Comparison of ENCODE assay signal across 36 mouse cellular contexts in the genomic region with DNA sequence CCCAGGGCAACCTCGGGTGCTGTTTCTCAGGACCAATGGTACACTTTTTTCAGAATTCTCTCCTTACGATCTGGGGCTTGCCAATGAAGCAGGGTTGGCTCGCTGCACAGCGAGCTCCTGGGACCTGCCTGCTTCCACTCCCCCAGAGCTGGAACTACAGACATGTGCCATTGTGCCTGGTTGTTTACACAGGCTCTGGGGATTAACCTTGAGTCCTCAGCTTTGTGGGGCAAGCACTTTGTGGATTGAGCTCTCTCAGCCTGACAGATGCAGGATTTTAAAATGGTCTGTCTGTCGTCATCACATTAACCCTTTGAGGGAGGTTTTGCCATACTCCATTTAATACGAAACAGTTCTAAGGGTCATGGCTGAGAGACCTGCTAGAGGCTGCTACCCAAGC. TPM values are rescaled to one million over a fixed set of nuclear protein-coding genes. Genes with fewer than 3 reads are reported as not detected.
DNase-seq lines count a peak whose midpoint lies in the region; ATAC-seq and TF ChIP-seq lines count a peak whose summit lies in the region.
"Had no signal": no experiment of that assay in that cellular context is flagged by ENCODE, and none has a peak within 500 bp of the region (broad histone marks: within the 10 kb centered on the region; RNA-seq: fewer than 3 reads in every experiment).

No protein-coding gene starts in this region.

- no peak for TF ChIP-seq POLR2A in myocyte (IDR thresholded peaks at IDR 0.05; ENCODE audit: insufficient read length, low read depth)

- H3K27ac ChIP-seq in hindbrain, postnatal 0 days = no peak overlapping the region
- H3K27ac ChIP-seq in hindbrain, embryonic 11.5 days (ENCODE audit: low read depth, low read length) = no peak overlapping the region
- H3K27ac ChIP-seq: forebrain, embryonic 15.5 days; heart, adult 2 months; hindbrain, embryonic 13.5 days; limb, embryonic 15.5 days; liver, embryonic 14.5 days; lung, embryonic 15.5 days had no signal

- H3K4me2 ChIP-seq in hindbrain, postnatal 0 days (ENCODE audit: low read depth, low read length) = no peak overlapping the region
- no peak overlapping the region for H3K4me2 ChIP-seq in hindbrain, embryonic 11.5 days (replicated peaks; ENCODE audit: low read depth, low read length)
- no peak overlapping the region for H3K4me2 ChIP-seq in myocyte (ENCODE audit: low read depth)
- H3K4me2 ChIP-seq: forebrain, embryonic 15.5 days; hindbrain, embryonic 13.5 days; limb, embryonic 15.5 days; lung, embryonic 15.5 days had no signal

- no peak overlapping the region for H3K9ac ChIP-seq in hindbrain, postnatal 0 days (replicated peaks; ENCODE audit: low read length)
- no peak overlapping the region for H3K9ac ChIP-seq in hindbrain, embryonic 11.5 days (ENCODE audit: low read depth, low read length)
- H3K9ac ChIP-seq: forebrain, embryonic 15.5 days; hindbrain, embryonic 13.5 days; limb, embryonic 15.5 days; liver, embryonic 14.5 days; lung, embryonic 15.5 days had no signal

- no peaks in the 10 kb centered on the region for H3K4me1 ChIP-seq in hindbrain, postnatal 0 days (ENCODE audit: insufficient read depth, low read length)
- H3K4me1 ChIP-seq in hindbrain, embryonic 11.5 days (replicated peaks; ENCODE audit: control insufficient read depth, insufficient read depth, low read length) = no peaks in the 10 kb centered on the region
- H3K4me1 ChIP-seq: forebrain, embryonic 15.5 days; hindbrain, embryonic 13.5 days; limb, embryonic 15.5 days had no signal

- H3K4me3 ChIP-seq in hindbrain, postnatal 0 days (ENCODE audit: low read length) = no peak overlapping the region
- no peak overlapping the region for H3K4me3 ChIP-seq in hindbrain, embryonic 11.5 days (ENCODE audit: low read depth, low read length)
- H3K4me3 ChIP-seq in myocyte = no peak overlapping the region
- H3K4me3 ChIP-seq: erythroblast, embryonic 14.5 days; forebrain, embryonic 15.5 days; heart, adult 2 months; hindbrain, embryonic 13.5 days; limb, embryonic 15.5 days; lung, embryonic 15.5 days had no signal

- DNase-seq in hindbrain, postnatal 0 days (ENCODE audit: low spot score) = no peak
- no peak for DNase-seq in hindbrain, embryonic 11.5 days (ENCODE audit: low spot score)
- peak; percentile 75 for DNase-seq in retina, adult 2 months (ENCODE audit: low read depth, low spot score)
- no peak for DNase-seq in retina, embryonic 14.5 days (ENCODE audit: low spot score)
- DNase-seq in testis, postnatal 10 days (ENCODE audit: low spot score) = no peak
- no peak for DNase-seq in gastrocnemius, postnatal 25 days
- DNase-seq: adrenal gland, adult 2 months; cerebellum, adult 18-20 months; cerebellum, postnatal 25 days; gastrocnemius, postnatal 14 days; heart, adult 2 months; kidney, adult 18-20 months; kidney, postnatal 4 days; lung, postnatal 4 days; right cerebral cortex, postnatal 25 days; spleen, adult 18-20 months; thymus, adult 2 months; thymus, postnatal 4 days had no signal

- no peaks in the 10 kb centered on the region for H3K9me3 ChIP-seq in hindbrain, postnatal 0 days (ENCODE audit: low read length)
- H3K9me3 ChIP-seq in hindbrain, embryonic 11.5 days (ENCODE audit: control insufficient read depth, low read length) = no peaks in the 10 kb centered on the region
- H3K9me3 ChIP-seq: forebrain, embryonic 15.5 days; hindbrain, embryonic 13.5 days; limb, embryonic 15.5 days; lung, embryonic 15.5 days had no signal

- TF ChIP-seq CTCF in hindbrain, postnatal 0 days (IDR thresholded peaks at IDR 0.05; ENCODE audit: low read depth) = no peak

- whole genome bisulfite sequencing in hindbrain, postnatal 0 days = 50% methylated on average over 6 of the region's 6 CpGs
- WGBS in hindbrain, embryonic 11.5 days = 60% methylated on average over 6 of the region's 6 CpGs

- no peaks in the 10 kb centered on the region for H3K27me3 ChIP-seq in hindbrain, postnatal 0 days (ENCODE audit: insufficient read depth, low read length)
- no peaks in the 10 kb centered on the region for H3K27me3 ChIP-seq in hindbrain, embryonic 11.5 days (ENCODE audit: control insufficient read depth, insufficient read depth, low read length)
- peaks cover 45% of the 10 kb centered on the region for H3K27me3 ChIP-seq in myocyte (ENCODE audit: control insufficient read depth, insufficient read depth, insufficient read length)
- H3K27me3 ChIP-seq: forebrain, embryonic 15.5 days; hindbrain, embryonic 13.5 days; limb, embryonic 15.5 days; lung, embryonic 15.5 days had no signal

- H3K79me2 ChIP-seq in myocyte (ENCODE audit: control insufficient read depth, insufficient read depth) = no peaks in the 10 kb centered on the region

- no peaks in the 10 kb centered on the region for H3K36me3 ChIP-seq in hindbrain, postnatal 0 days (ENCODE audit: insufficient read depth, low read length)
- no peaks in the 10 kb centered on the region for H3K36me3 ChIP-seq in hindbrain, embryonic 11.5 days (ENCODE audit: control insufficient read depth, insufficient read depth, low read length)
- peaks cover 7% of the 10 kb centered on the region for H3K36me3 ChIP-seq in myocyte (ENCODE audit: control insufficient read depth, insufficient read depth)
- H3K36me3 ChIP-seq: forebrain, embryonic 15.5 days; hindbrain, embryonic 13.5 days; limb, embryonic 15.5 days; lung, embryonic 15.5 days had no signal

- H3ac ChIP-seq in myocyte (ENCODE audit: control insufficient read depth, insufficient read length) = no peak overlapping the region

- peak; percentile 35; the same call in 1 of the 2 replicates for ATAC-seq in hindbrain, postnatal 0 days
- no peak for ATAC-seq in hindbrain, embryonic 11.5 days (ENCODE audit: low FRiP score)
- ATAC-seq: forebrain, embryonic 15.5 days; inflammation-experienced regulatory T-cells, adult 6 months had no signal

TF ChIP-seq in myocyte, 11 proteins besides CTCF, POLR2A, EP300 and RAD21:
- peak in 2 of 3 experiments; percentile 47 to 56 for TF ChIP-seq MYOG (IDR thresholded peaks at IDR 0.05; ENCODE audit: control insufficient read depth in 1 of 3, insufficient read depth in 1 of 3, insufficient read length in 2 of 3, low read depth in 2 of 3)
- TF ChIP-seq SRF (IDR thresholded peaks at IDR 0.05; ENCODE audit: control insufficient read depth, insufficient read length, low read depth) = no peak
- no peak for TF ChIP-seq USF1 (IDR thresholded peaks at IDR 0.05; ENCODE audit: low read depth)
- TF ChIP-seq TCF3 (IDR thresholded peaks at IDR 0.05; ENCODE audit: insufficient read length, low read depth) = no peak
- peak in 1 of 3 experiments; percentile 12 for TF ChIP-seq MYOD1 (IDR thresholded peaks at IDR 0.05; ENCODE audit: control insufficient read depth in 1 of 3, insufficient read length in 2 of 3, low read depth in 2 of 3)
- TF ChIP-seq REST (IDR thresholded peaks at IDR 0.05; ENCODE audit: insufficient read depth, insufficient read length) = no peak

RNA-seq across cellular contexts. Expression of a gene that starts 8.2 kb away (rescaled TPM):
- under 0.01 and 0.22 TPM in 2 replicates for total RNA-seq in hindbrain, postnatal 0 days (2014; rRNA removed)
- 0.04 TPM in 1 of 2 replicates, not detected in the other for polyA plus RNA-seq in hindbrain, postnatal 0 days (2015; fragmentation: Nextera tagmentation; extraction: Ambion mirVana)
- 0.05 TPM in 1 of 2 replicates, not detected in the other for polyA plus RNA-seq in hindbrain, embryonic 11.5 days (2014; fragmentation: Nextera tagmentation; extraction: Ambion mirVana)
- 15.3 TPM for polyA plus RNA-seq in myocyte (2012; fragmentation: generic; extraction: Trizol)
- total RNA-seq in gastrocnemius, postnatal 25 days (2021) = 100 to 1,000 TPM; 310 to 342 TPM
- total RNA-seq: left cerebral cortex, adult 18-20 months; left cerebral cortex, postnatal 25 days had no signal
- polyA plus RNA-seq: erythroblast, embryonic 14.5 days; forebrain, embryonic 15.5 days; neural tube, embryonic 14.5 days had no signal

RNA-seq across cellular contexts. Expression of a gene that starts 20.4 kb away (rescaled TPM):
- not detected in 2 replicates for total RNA-seq in hindbrain, postnatal 0 days (2014; rRNA removed)
- not detected in 2 replicates for polyA plus RNA-seq in hindbrain, postnatal 0 days (2015; fragmentation: Nextera tagmentation; extraction: Ambion mirVana)
- polyA plus RNA-seq in hindbrain, embryonic 11.5 days (2014; fragmentation: Nextera tagmentation; extraction: Ambion mirVana) = not detected in 2 replicates
- polyA plus RNA-seq in myocyte (2012; fragmentation: generic; extraction: Trizol) = 0.32 TPM
- total RNA-seq in gastrocnemius, postnatal 25 days (2021) = 1 to 10 TPM; 7.0 to 8.0 TPM
- total RNA-seq: adrenal gland, adult 2 months; adrenal gland, postnatal 4 days; left cerebral cortex, adult 18-20 months; left cerebral cortex, postnatal 25 days; megakaryocyte-erythroid progenitor cell, adult 5-6 weeks; MEL had no signal
- polyA plus RNA-seq: adrenal gland, adult 2 months; C2C12; erythroblast, embryonic 14.5 days; forebrain, embryonic 15.5 days; hindbrain, embryonic 13.5 days; liver, embryonic 14.5 days; neural tube, embryonic 14.5 days had no signal

RNA-seq across cellular contexts. Expression of a gene that starts 30.3 kb away (rescaled TPM):
- 0.25 and 0.63 TPM in 2 replicates for total RNA-seq in hindbrain, postnatal 0 days (2014; rRNA removed)
- 1.3 and 1.7 TPM in 2 replicates for polyA plus RNA-seq in hindbrain, postnatal 0 days (2015; fragmentation: Nextera tagmentation; extraction: Ambion mirVana)
- polyA plus RNA-seq in hindbrain, embryonic 11.5 days (2014; fragmentation: Nextera tagmentation; extraction: Ambion mirVana) = 0.91 and 1.9 TPM in 2 replicates
- polyA plus RNA-seq in myocyte (2012; fragmentation: generic; extraction: Trizol) = not detected
- under 1 TPM; 0.51 to 0.70 TPM for total RNA-seq in gastrocnemius, postnatal 25 days (2021)
- total RNA-seq: left cerebral cortex, adult 18-20 months had no signal
- polyA plus RNA-seq: C2C12 had no signal

RNA-seq across cellular contexts. Expression of a gene that starts 43.0 kb away (rescaled TPM):
- total RNA-seq in hindbrain, postnatal 0 days (2014; rRNA removed) = 3.8 and 11.4 TPM in 2 replicates
- polyA plus RNA-seq in hindbrain, postnatal 0 days (2015; fragmentation: Nextera tagmentation; extraction: Ambion mirVana) = 8.4 TPM in 2 replicates
- 17.0 and 19.1 TPM in 2 replicates for polyA plus RNA-seq in hindbrain, embryonic 11.5 days (2014; fragmentation: Nextera tagmentation; extraction: Ambion mirVana)
- polyA plus RNA-seq in myocyte (2012; fragmentation: generic; extraction: Trizol) = not detected
- total RNA-seq in gastrocnemius, postnatal 25 days (2021) = 1 to 10 TPM; 4.3 to 7.2 TPM
- polyA plus RNA-seq: C2C12 had no signal

RNA-seq across cellular contexts. Expression of a gene that starts 43.2 kb away (rescaled TPM):
- not detected in 2 replicates for total RNA-seq in hindbrain, postnatal 0 days (2014; rRNA removed)
- not detected in 2 replicates for polyA plus RNA-seq in hindbrain, postnatal 0 days (2015; fragmentation: Nextera tagmentation; extraction: Ambion mirVana)
- not detected in 2 replicates for polyA plus RNA-seq in hindbrain, embryonic 11.5 days (2014; fragmentation: Nextera tagmentation; extraction: Ambion mirVana)
- not detected for polyA plus RNA-seq in myocyte (2012; fragmentation: generic; extraction: Trizol)
- not detected for total RNA-seq in gastrocnemius, postnatal 25 days (2021)
- total RNA-seq: adrenal gland, adult 2 months; gastrocnemius, postnatal 14 days; heart, adult 2 months; heart, postnatal 25 days; left cerebral cortex, adult 18-20 months; left cerebral cortex, postnatal 25 days; megakaryocyte-erythroid progenitor cell, adult 5-6 weeks; MEL had no signal
- polyA plus RNA-seq: adrenal gland, adult 2 months; C2C12; erythroblast, embryonic 14.5 days; forebrain, embryonic 15.5 days; heart, adult 2 months; heart, embryonic 14.5 days; hindbrain, embryonic 13.5 days; inflammation-experienced regulatory T-cells, adult 6 months; kidney, embryonic 16.5 days; limb, embryonic 15.5 days; liver, embryonic 14.5 days; lung, embryonic 15.5 days; neural tube, embryonic 14.5 days had no signal

Comparison
In these comparisons a context has a peak if more than half of its experiments do, and no peak if none do; other contexts are left out.
1. RNA of a gene that starts 8.2 kb away (polyA plus RNA-seq): 15.3 TPM in myocyte (single experiment); 0.05 TPM in hindbrain, embryonic 11.5 days and 0.04 TPM in hindbrain, postnatal 0 days; every median in the first group is over 10 times any median in the second.